Mouse (Mus musculus): ENCODE measurements around the gene Zdhhc17. TPM values are rescaled to one million over a fixed set of nuclear protein-coding genes. Genes with fewer than 3 reads are reported as not detected.
A peak's percentile ranks its signal among the peaks of the same experiment; 100 is the strongest.

The Zdhhc17 gene
- total RNA-seq, 2 experiments from 2014 or later, result 107 to 115 TPM

GRCm38 (mm10) chr10:110933584-110933983 is 76.4 kb downstream of the Zdhhc17 start:
- intact Hi-C loops (cut with DNase I), result no loop called here
- DNase-seq (ENCODE audit: low spot score in 2 of 2), result no peak

- no peak for DNase-seq (ENCODE audit: low spot score in 2 of 2)
Observed at GRCm38 (mm10) chr10:110931913-110932560, 77.9 kb downstream of the Zdhhc17 start.

GRCm38 (mm10) chr10:110931161-110931912 is 78.6 kb downstream of the Zdhhc17 start:
- intact Hi-C loops (cut with DNase I), result no loop called here
- peak in 1 of 2 experiments; percentile 29 for DNase-seq (ENCODE audit: low spot score in 2 of 2)

More at GRCm38 (mm10) chr10:110931913-110932560, 77.9 kb downstream of the Zdhhc17 start:
- intact Hi-C loops (cut with DNase I), result no loop called here

GRCm38 (mm10) chr10:110929756-110930155 is 80.2 kb downstream of the Zdhhc17 start:
- DNase-seq (ENCODE audit: low spot score in 2 of 2), result no peak
- intact Hi-C loops (cut with DNase I), result no loop called here

GRCm38 (mm10) chr10:110927491-110927890 is 82.4 kb downstream of the Zdhhc17 start:
- DNase-seq (ENCODE audit: low spot score in 2 of 2), result peak in 1 of 2 experiments; percentile 60
- intact Hi-C loops (cut with DNase I), result no loop called here

- intact Hi-C loops (cut with DNase I), result loop anchor here (5.0 kb wide), 1 partner anchor 130 kb away; no protein-coding TSS in a partner anchor
- no peak for DNase-seq (ENCODE audit: low spot score in 2 of 2)
Observed at GRCm38 (mm10) chr10:110922612-110923011, 87.3 kb downstream of the Zdhhc17 start.

GRCm38 (mm10) chr10:110921890-110922289 is 88.0 kb downstream of the Zdhhc17 start:
- intact Hi-C loops (cut with DNase I), result loop anchor here (5.0 kb wide), 1 partner anchor 130 kb away; no protein-coding TSS in a partner anchor
- DNase-seq (ENCODE audit: low spot score in 2 of 2), result no peak

GRCm38 (mm10) chr10:110920368-110920950 is 89.5 kb downstream of the Zdhhc17 start:
- intact Hi-C loops (cut with DNase I), result loop anchor here (5.0 kb wide), 1 partner anchor 128 kb away; no protein-coding TSS in a partner anchor
- no peak for DNase-seq (ENCODE audit: low spot score in 2 of 2)

GRCm38 (mm10) chr10:110919531-110920343 is 90.2 kb downstream of the Zdhhc17 start, which contains the start of gene Csrp2:
Gene Csrp2 (plus strand): TSS chr10:110919789.
- intact Hi-C loops (cut with DNase I), result loop anchor here (5.0 kb wide), 2 partner anchors 107 to 127 kb away; no protein-coding TSS in a partner anchor
- DNase-seq (ENCODE audit: low spot score in 2 of 2), result peak; percentile 47 to 53

GRCm38 (mm10) chr10:110918414-110919391 is 91.2 kb downstream of the Zdhhc17 start:
- DNase-seq (ENCODE audit: low spot score in 2 of 2), result no peak

GRCm38 (mm10) chr10:110917521-110917920 is 92.4 kb downstream of the Zdhhc17 start:
- intact Hi-C loops (cut with DNase I), result loop anchor here (5.0 kb wide), 1 partner anchor 105 kb away; no protein-coding TSS in a partner anchor

More at GRCm38 (mm10) chr10:110918414-110919391, 91.2 kb downstream of the Zdhhc17 start:
- intact Hi-C loops (cut with DNase I), result loop anchor here (5.0 kb wide), 1 partner anchor 106 kb away; no protein-coding TSS in a partner anchor

GRCm38 (mm10) chr10:110916666-110917344 is 93.1 kb downstream of the Zdhhc17 start:
- DNase-seq (ENCODE audit: low spot score in 2 of 2), result no peak
- intact Hi-C loops (cut with DNase I), result loop anchor here (5.0 kb wide), 1 partner anchor 105 kb away; no protein-coding TSS in a partner anchor

More at GRCm38 (mm10) chr10:110917521-110917920, 92.4 kb downstream of the Zdhhc17 start:
- DNase-seq (ENCODE audit: low spot score in 2 of 2), result no peak

- DNase-seq (ENCODE audit: low spot score in 2 of 2), result no peak
- intact Hi-C loops (cut with DNase I), result no loop called here
Observed at GRCm38 (mm10) chr10:110903862-110904261, 106.1 kb downstream of the Zdhhc17 start.

GRCm38 (mm10) chr10:110899744-110900501 is 110.0 kb downstream of the Zdhhc17 start:
- DNase-seq (ENCODE audit: low spot score in 2 of 2), result no peak
- intact Hi-C loops (cut with DNase I), result no loop called here

Measured in left cerebral cortex, postnatal 25 days (tissue).